Mouse (Mus musculus) cerebellum, adult 2 months (tissue): ENCODE measurements around the gene Faim.

ENCODE experiments used
- CTCF ChIP-seq: fragments of 200-500 bp; IDR thresholded peaks from 2 replicates; pipeline ENCODE4 v1.5.1; 2011; ENCODE audit warnings: low read depth, mild to moderate bottlenecking, control low read depth, low read length, moderate library complexity, borderline replicate concordance; ENCODE audit not compliant: insufficient read depth
- POLR2A ChIP-seq: fragments of 200-500 bp; IDR thresholded peaks from 2 replicates; pipeline ENCODE4 v1.6.1; 2011; ENCODE audit warnings: low read length, control low read depth, borderline replicate concordance; ENCODE audit not compliant: insufficient read depth

DNA sequence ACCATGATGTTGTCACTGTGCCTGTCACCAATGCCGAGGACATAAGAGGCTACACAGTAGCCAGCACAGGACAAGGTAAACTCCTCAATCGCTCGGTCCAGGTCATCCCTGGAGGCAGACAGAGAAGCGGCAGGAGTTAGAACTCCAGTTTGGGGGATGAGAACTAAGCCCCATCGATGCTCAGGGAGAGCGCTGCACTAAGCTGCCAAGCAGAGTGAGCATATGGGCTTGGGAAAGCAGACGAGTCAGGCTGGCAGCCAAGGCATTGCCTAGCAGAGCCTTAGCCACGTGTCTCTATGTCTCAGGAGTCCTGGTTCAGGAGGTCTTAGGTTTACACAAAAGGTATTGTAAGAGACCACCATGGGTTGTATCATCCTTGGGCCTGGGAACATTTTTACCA lies 58.6 kb downstream of the Faim start:
- TF ChIP-seq POLR2A (no peak), CTCF (no peak)
